Mouse (Mus musculus) gastrocnemius, postnatal 14 days (tissue): ENCODE measurements around the gene Polh. TPM values are rescaled to one million over a fixed set of nuclear protein-coding genes. Genes with fewer than 3 reads are reported as not detected.

Source experiments
- DNase-seq: peaks from one replicate; pipeline ENCODE4 v3.0.0; 2021; ENCODE audit warnings: mixed read lengths
- intact Hi-C: fragments of 180-260 bp; cut with DNase I; formaldehyde crosslinking; loops from one replicate; pipeline ENCODE4 v1.15.1; 2025; ENCODE audit warnings: low total_unique reads
- long read RNA-seq, 2 experiments: library from polyadenylated mRNA; stranded (forward); transcript quantifications; one replicate each; pipeline ENCODE4 v2.0.0; 2021
- total RNA-seq, 2 experiments: library from RNA; stranded (reverse); gene quantifications; 2 replicates each; pipeline ENCODE4 v1.2.3; 2021

Polh gene
- 10 to 100 TPM; 11.2 to 13.5 TPM for total RNA-seq
- long read RNA-seq, experiment 1, partial matches to known transcripts: 0 of 4 reads
- long read RNA-seq, experiment 1, other reads (novel, unspliced or antisense): 0 of 4 reads
- long read RNA-seq, experiment 2, transcript Polh-201 (11 exons, 3,238 nt): major isoform, 6 of 7 reads
- long read RNA-seq, experiment 2, partial matches to known transcripts: 0 of 7 reads
- long read RNA-seq, experiment 2, other reads (novel, unspliced or antisense): 1 of 7 reads

DNA sequence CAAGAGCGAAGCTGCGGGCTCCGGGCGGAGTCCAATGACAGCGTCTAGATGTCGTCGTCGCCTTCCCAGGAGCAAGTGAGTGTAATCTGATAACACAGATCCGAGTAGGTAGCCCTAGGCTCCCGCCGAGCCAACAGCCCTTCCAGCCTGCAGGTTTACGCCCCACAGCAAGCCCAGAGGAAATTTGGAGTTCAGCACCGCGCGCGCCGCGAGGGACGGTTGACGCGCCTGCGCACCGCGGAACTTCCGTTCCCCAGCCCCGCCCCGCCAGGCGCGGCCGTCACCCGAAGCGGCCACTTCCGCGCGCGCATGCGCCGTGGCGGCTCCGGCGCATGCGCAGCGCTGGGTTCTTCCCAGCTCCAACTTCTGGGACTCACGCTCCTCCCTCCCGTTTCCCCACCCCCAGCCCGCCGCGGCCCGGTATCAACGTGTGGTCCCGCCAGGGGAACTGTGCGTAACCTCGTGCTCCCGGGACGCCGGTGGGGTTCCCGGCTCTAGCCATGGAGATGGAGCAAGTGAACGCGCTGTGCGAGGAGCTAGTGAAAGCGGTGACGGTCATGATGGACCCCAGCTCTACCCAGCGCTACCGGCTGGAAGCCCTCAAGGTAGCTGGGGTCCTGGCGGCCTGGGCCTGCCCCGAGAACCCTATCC is at the start of gene Polh, which contains the start of gene Xpo5:
Polh (minus strand) TSS at position 225 of the 651 bp plus-strand sequence.
Xpo5 (plus strand) TSS at position 362 of the 651 bp plus-strand sequence.
- intact Hi-C loops: no loop called here
- peak; percentile 93 for DNase-seq

DNA sequence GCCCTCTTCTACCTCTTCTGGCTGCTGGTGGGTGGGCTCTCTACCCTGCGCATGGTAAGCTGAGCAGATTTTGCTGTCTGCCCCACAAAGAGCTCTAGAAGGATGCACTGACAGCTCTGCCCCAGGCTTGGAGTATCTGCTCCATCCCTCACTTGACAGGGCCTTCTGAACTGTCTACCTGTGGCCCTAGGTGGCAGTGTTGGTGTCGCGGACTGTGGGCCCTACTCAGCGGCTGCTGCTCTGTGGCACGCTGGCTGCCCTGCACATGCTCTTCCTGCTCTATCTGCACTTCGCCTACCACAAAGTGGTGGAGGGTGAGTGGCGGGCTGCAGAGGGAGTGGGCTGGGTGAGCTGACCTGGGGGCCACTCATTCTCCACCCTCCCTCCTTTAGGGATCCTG is 48.7 kb upstream of the Polh start:
- intact Hi-C loops: no loop called here
- DNase-seq: no peak

DNA sequence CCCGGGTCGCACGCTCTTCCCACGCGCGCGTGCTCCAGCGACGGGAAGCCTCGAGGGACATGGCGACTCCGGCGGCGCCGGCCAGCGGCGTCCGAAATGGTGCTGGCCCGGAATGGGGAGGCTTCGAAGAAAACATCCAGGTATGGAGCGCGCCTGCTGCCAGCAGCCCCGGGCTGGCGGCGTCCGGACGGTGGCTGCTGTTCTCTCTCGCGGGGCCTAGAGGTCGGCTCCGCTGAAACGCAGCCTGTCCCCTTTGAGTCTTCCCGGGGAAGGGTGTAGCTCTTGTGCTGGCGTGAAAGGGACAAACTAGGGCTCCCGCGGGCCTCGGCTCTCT is 45.7 kb upstream of the Polh start:
- intact Hi-C loops: no loop called here
- DNase-seq: no peak

DNA sequence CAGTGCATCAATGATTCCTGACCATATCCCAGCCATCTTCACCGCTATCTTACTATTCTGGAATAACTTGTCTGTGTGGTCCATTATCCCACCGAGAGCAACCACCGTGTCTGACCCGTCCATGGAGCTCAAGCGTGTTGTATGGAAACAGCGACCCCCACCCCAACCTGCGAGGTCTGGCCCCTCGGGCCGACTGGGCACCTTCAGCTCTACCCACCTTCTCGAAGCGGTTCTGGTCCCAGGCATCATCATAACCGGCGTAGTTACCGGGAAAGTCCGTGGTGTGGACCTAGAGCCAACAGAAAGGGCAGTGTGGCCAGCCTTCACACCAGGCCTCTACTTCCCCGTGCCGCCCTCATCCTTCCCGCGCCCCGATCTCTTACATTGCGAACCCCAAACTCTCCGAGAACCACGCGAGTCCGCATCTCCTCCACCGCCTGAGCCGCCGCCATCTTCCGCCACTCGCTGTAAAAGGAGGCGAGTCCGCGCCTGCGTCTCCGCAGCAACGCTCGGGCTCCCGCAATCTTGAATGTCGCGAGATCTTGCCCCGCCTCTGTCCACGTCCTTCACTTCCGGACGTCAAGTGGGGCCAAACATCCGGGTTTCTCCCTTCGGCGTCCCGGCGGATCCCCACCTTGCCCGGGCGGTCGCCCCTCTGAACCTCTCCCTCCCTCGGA is 45.2 kb upstream of the Polh start, which contains the start of the genes Polr1c and Yipf3:
Polr1c (minus strand) TSS at position 543 of the 677 bp plus-strand sequence.
Yipf3 (plus strand) TSS at position 569 of the 677 bp plus-strand sequence.
- peak; percentile 96 for DNase-seq
- intact Hi-C loops: no loop called here

DNA sequence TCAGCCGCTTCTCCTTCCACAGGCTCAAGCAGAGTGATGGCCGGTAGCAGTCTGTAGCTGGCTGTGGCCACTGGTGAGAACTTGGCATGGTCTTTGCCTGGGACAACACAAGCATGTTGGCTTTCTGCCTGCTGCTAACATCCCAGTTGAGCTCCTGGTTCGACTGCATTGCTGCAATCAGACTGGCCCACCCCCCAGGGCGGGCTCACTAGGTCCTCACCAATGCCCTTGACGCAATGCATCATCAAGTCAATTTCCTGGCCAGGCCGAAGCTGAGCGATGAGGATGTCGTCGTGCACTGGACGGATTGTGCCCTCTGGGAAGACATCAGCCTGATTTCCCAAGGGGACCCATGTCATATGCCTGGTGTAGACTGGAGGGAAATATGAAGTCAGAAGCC is 42.1 kb upstream of the Polh start:
- intact Hi-C loops: no loop called here
- DNase-seq: no peak

DNA sequence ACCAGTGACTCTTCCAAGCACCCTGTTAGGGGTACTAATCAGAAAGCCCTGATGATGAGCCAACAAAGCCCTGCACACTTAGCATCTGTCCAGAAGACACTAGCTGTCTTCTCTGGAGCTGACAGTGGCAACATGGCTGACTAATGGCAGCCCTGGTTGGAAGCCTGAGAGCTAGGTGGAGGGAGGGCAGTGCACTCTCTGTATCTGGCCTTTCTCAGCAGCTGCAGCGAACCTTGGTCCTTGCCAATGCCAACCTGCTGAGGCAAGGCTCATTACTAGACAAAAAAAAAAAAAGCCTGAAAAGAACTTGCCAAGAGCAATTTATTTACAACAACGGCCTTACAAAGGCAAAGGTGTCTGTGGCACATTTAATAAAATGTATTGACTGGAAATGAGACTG is 41.2 kb upstream of the Polh start:
- DNase-seq: no peak
- intact Hi-C loops: no loop called here

DNA sequence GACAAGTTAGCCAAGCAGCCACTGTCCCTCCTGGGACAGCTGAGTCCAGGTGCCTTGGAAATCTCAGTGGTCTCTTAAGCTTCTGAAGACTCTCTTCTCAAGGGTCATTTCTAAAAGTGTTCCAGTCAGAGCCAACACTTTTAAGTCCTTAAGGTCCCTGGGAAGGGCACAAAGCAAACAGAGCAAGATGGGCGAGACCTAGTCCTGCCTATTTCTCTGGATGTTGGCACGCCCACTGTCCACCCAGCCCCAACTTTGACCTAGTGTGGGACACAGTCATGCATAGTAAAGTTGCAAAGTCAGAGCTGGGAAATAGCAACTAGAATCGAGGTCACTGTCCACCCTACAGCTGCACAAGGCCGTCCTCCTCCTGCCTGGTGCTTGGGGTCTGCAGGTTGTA is 40.5 kb upstream of the Polh start:
- DNase-seq: no peak
- intact Hi-C loops: no loop called here

DNA sequence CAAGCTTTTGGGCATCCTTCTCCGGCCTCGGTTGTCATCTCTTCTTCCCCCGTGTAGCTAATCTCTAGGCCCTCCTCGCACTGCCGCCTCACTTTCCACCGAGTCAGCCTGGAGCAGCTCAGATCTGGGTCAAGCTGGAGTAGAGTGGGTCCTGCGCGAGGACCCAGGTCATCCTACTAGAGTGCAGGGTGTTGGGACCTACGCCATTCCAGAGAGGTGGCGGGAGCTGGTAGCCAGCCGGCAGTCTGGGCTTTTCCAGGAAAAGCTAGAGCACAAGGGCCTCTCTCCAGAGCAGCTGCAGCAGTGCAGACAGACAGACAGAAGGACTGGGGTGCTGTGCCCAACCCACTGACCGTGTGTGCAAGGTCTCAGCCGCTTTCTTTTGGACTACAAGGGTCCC is 39.8 kb upstream of the Polh start:
- no peak for DNase-seq
- intact Hi-C loops: no loop called here

DNA sequence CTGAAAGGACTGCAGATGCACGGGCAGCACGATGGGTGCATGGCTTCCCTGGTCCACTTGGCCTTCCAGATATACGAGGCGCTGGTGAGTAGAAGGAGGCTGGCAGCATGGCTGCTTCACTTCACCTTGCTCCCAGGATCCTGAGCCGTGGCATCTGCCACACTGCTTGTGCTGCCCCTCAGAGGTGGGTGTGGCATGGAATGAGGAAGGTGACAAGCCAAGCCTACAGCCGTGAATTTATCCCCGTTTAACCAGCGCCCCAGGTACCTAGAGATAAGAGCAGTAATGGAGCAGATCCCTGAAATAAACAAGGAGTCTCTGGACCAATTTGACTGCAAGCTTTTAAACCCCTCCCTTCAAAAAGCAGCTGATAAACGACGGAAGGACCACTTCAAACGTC is 39.0 kb upstream of the Polh start:
- intact Hi-C loops: no loop called here
- DNase-seq: no peak

DNA sequence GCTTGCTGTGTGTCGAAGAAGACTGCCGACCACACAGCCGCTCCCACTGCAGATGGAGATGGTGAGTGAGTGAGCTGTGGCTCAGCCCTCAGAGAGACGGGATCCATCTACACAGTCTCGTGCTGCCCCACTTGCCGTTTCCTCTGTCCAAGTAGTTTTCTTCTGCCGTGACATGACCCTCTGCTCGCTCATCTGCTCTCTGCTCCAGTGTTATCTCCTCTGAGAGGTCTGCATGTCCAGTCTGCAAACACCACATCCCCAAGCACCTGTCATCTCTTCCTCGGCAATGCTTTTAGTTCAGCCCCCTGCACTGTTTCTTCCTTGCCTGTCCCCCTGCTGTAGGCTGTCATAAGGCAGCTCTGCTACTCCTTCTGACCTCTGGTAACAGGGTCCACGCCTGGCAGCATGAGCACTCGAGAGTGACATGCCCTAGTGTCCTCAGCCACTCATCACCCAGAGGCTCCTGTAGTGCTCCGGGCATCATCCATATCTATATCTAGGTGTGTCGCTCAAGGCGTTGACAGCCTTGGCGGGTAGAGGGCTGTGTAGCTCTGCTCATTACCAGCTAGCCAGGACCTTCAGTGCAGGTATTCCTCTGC is 37.2 kb upstream of the Polh start:
- intact Hi-C loops: no loop called here
- no peak for DNase-seq

DNA sequence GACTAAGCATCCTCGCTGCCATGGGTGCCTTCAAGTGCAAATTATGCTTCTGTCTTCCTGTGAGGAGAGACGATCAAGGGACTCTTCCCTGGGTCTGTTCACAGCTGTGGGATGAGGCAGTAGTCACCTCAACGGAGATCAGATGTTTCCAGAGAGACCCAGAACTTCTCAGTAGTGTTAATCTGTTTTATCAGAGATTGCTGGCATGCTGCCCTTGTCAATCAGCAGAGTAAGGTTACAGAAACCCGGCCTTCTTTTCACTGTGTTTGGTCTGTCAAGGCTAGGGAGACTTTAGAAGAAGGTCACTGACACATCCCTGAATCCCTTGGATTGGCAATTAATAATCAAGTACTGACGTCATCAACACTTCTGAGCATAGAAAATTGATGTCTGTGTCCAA is 35.0 kb upstream of the Polh start:
- no peak for DNase-seq
- intact Hi-C loops: no loop called here

DNA sequence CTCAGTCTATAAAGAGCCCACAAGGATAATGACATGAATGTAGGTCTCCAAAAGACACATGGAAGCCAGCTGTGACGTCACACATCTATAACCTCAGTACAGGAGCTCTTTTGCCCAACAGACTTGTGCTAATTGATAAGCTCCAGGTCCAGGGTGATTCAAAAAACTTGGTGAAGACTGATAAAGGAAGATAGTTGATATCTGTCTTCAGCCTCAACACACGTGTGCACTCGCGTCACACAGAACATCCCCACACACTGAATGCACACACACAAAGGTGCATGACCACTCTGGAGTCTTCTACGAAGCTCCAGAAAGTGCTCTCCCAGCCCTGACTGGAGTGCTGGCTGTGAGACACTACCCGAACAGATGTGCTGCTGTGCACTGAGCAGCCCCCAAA is 34.6 kb upstream of the Polh start:
- intact Hi-C loops: no loop called here
- DNase-seq: no peak

DNA sequence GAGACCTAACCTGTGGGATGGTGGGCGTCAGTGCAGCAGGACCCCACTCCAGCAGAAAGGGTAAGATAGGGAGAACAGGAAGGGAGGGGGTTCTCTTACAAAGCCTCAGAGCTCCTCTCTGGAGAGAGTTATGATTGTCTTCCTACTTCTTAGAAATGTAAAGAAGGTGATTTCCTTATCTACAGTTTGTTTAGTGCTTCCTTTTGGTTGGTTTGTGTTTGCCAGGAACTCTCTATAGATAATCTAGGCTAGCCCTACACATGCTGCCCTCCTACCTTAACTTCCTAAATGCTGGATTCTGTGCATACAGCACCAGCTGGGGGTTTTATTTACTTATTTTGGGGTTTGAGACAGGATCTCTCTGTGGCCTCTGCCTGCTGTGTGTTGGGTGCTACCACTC is 33.6 kb upstream of the Polh start:
- DNase-seq: no peak
- intact Hi-C loops: no loop called here

DNA sequence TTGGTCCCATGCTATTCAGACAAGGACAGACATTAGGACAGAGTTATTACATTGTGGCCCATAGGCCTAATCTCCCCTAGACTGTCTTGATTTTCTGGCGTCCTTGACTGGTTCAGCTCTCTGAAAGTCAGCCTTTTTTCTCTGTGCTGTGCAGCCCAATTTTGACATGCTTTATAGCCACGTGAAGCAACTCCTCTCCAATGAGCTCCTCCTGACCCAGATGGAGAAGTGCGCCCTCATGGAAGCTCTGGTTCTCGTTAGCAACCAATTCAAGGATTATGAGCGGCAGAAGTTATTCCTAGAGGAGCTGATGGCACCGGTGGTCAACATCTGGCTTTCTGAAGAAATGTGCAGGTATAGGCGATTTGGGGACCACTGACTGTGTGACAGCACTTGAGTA is 25.1 kb upstream of the Polh start:
- no peak for DNase-seq
- intact Hi-C loops: no loop called here

DNA sequence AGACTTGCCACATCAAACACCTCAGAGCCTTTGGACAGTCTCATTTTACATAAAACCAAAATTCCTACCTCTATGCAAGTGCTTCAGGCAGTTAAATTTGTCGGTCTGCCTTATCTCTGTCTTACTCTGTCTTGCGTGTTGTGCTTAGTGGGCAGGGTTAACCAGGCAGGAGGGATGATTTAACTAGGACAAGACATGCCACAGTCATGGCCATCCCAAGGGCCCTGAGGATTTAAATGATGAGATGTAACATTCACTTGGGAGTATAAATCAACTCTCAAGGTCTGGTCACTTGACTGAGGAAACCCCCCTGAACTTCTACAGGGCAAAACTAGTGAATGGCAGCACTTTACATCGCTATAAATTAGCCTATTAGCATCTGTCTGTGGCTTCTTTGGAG is 19.2 kb upstream of the Polh start:
- intact Hi-C loops: no loop called here
- no peak for DNase-seq

DNA sequence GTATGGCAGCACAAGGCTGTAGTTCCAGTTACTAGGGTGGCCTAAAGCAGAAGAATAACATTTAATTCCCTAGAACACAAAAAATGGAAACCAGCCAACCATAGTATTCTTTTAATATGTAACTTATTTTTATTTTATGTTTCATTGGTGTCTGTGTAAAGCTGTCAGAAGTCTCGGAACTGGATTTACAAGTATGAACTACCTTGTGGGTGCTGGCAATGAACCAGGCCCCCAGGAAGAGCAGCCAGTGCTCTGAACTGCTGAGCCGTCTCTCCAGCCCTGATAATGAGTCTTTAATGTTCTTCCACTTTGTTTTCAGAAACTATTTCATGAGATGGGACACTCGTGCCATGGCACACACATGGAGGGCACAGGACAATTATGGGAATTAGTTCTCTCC is 8.1 kb upstream of the Polh start:
- intact Hi-C loops: no loop called here
- no peak for DNase-seq

DNA sequence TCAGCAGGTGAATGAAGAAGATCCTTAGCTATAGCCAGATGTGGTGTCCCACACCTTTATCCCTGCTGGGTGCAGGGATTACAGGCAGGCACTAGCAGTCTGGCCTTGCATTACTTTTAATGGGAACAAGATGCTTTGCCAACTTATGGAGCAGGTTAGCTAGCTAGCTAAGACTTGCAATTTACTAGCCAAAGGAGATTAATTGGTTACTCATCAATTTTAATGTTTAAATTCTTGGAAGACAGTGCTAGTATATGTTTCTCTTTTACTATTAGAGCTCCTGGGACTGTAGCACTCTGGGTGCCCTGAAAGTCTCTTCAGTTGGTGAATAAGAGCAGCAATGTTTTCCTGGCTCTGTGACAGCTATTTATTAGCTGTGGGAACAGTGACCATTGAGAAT is 4.2 kb upstream of the Polh start:
- intact Hi-C loops: no loop called here

DNA sequence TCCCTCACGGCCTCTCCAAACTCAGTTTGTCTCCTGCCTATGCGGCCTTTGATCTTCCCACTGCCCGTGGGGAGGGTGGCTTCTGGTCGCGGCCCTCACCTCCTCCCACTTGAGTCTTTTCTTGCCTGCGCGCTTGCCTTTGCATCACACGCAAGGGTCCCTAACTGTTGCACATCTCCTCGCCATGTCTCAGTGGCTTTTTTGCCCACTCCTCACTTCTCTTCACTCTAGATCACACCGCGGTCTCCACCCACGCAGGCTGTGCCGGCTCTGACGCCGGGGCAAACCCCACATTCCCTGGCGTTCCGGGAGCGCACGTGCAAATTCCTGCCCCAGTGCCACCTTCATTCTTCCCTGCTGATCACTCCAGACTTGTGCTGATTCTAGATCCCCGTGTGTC is 633 bp upstream of the Polh start:
- DNase-seq: peak; percentile 10
- intact Hi-C loops: no loop called here

More for the DNA sequence above, 4.2 kb upstream of the Polh start:
- no peak for DNase-seq

DNA sequence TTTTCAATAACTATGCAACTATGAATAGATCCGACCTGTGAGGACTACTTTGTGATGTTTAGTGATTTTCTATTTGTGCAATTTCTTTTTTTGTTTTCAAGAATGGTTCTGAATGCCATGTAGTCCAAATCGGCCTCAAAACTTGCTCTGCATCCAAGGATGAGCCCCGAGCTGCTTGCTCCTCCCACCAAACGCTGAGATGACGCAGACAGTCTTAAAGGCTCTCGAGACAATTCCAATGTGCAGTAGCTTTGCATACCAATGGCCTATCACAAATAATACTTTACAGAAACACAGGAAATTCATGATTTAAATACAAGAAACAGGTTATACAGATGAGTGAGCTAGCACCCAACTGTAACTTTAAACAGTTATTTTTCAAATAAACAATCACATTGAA is 1.3 kb downstream of the Polh start:
- intact Hi-C loops: no loop called here
- DNase-seq: peak; percentile 6

DNA sequence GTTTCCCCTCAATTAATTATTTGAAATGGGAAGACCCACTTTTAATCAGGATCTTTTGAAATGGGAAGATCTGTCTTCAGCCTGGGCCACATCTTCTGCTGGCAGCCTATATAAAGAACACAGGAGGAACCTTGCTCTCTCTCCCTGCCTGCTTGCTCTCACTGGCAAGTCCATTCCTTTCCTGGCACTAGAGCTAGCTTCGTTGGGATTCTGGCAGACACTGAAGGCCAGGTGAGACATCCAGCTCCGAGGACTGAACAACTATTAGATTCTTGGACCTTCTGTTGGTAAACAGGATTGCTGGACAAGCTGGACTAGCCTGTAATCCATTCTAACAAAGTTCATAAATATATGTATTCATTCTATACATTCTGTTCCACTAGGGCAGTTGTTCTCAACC is 13.6 kb downstream of the Polh start:
- no peak for DNase-seq
- intact Hi-C loops: no loop called here

DNA sequence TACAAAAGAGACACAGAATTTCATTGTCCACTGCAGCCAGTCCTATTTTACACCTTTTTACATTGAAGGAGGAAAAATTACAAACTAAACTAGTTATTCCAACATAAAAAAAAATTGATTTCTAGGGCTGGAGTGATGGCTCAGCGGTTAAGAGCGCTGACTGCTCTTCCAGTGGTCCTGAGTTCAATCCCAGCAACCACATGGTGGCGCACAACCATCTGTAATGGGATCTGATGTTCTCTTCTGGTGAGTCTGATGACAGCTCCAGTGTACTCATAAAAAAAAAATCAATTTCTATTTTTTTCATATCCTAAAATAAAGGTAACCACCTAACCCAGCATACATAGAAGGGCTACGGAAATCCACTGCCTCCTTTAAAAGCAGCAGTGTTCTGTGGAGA is 20.2 kb downstream of the Polh start:
- intact Hi-C loops: no loop called here

More for the DNA sequence above, 20.2 kb downstream of the Polh start:
- DNase-seq: no peak
